Mouse (Mus musculus) right cerebral cortex, postnatal 10 days (tissue): ENCODE measurements around the gene Zfp1.
A peak's percentile ranks its signal among the peaks of the same experiment; 100 is the strongest.

Source experiments
- DNase-seq, 2 experiments: peaks; one replicate each; pipeline ENCODE4 v3.0.0; 2021; ENCODE audit warnings: low spot score in 2 of 2

The Zfp1 gene

GRCm38 (mm10) chr8:111676237-111676636, 33.0 kb downstream of the Zfp1 start:
- DNase-seq, result no peak

- peak; percentile 59 to 72 for DNase-seq
These were observed 34.9 kb downstream of the Zfp1 start for GRCm38 (mm10) chr8:111678111-111678510.

GRCm38 (mm10) chr8:111678848-111679247, 35.6 kb downstream of the Zfp1 start:
- DNase-seq, result peak; percentile 59 to 70

GRCm38 (mm10) chr8:111680423-111681028, 37.3 kb downstream of the Zfp1 start:
- no peak for DNase-seq

- DNase-seq, result no peak
These were observed 38.0 kb downstream of the Zfp1 start for GRCm38 (mm10) chr8:111681153-111681552.

GRCm38 (mm10) chr8:111682521-111682920, 39.3 kb downstream of the Zfp1 start:
- DNase-seq, result no peak

- DNase-seq, result no peak
These were observed 43.7 kb downstream of the Zfp1 start for GRCm38 (mm10) chr8:111686881-111687280.

GRCm38 (mm10) chr8:111690960-111691445, 47.8 kb downstream of the Zfp1 start, which contains the start of gene Ctrb1:
TSS of gene Ctrb1 (minus strand) at chr8:111691010.
- DNase-seq, result no peak

GRCm38 (mm10) chr8:111693261-111693741, 50.1 kb downstream of the Zfp1 start:
- no peak for DNase-seq

- no peak for DNase-seq
These were observed 52.2 kb downstream of the Zfp1 start for GRCm38 (mm10) chr8:111695441-111695840.

- DNase-seq, result no peak
These were observed 54.5 kb downstream of the Zfp1 start for GRCm38 (mm10) chr8:111697655-111698054.

- no peak for DNase-seq
These were observed 55.8 kb downstream of the Zfp1 start for GRCm38 (mm10) chr8:111699035-111699434.

- no peak for DNase-seq
These were observed 57.0 kb downstream of the Zfp1 start for GRCm38 (mm10) chr8:111700201-111700600.

GRCm38 (mm10) chr8:111700740-111701139, 57.5 kb downstream of the Zfp1 start:
- no peak for DNase-seq

- no peak for DNase-seq
These were observed 58.2 kb downstream of the Zfp1 start for GRCm38 (mm10) chr8:111701380-111701779.

GRCm38 (mm10) chr8:111704585-111704984, 61.4 kb downstream of the Zfp1 start:
- no peak for DNase-seq

GRCm38 (mm10) chr8:111705222-111705621, 62.0 kb downstream of the Zfp1 start:
- no peak for DNase-seq

GRCm38 (mm10) chr8:111705699-111706098, 62.5 kb downstream of the Zfp1 start:
- DNase-seq, result no peak

- no peak for DNase-seq
These were observed 65.1 kb downstream of the Zfp1 start for GRCm38 (mm10) chr8:111708265-111708664.

- DNase-seq, result no peak
These were observed 66.0 kb downstream of the Zfp1 start for GRCm38 (mm10) chr8:111709223-111709622.

GRCm38 (mm10) chr8:111710777-111711485, 67.7 kb downstream of the Zfp1 start:
- no peak for DNase-seq

GRCm38 (mm10) chr8:111712135-111712534, 68.9 kb downstream of the Zfp1 start:
- DNase-seq, result no peak

- DNase-seq, result peak; percentile 73 to 79
These were observed 69.4 kb downstream of the Zfp1 start for GRCm38 (mm10) chr8:111712588-111712987.
